Mouse (Mus musculus) stomach, postnatal 0 days (tissue): Measurements from ENCODE around the gene Xrcc4.

Experiments
- CTCF ChIP-seq: IDR thresholded peaks from 2 replicates; pipeline ENCODE4 v1.5.1; 2016; ENCODE audit warnings: antibody characterized with exemption, low read depth, mild to moderate bottlenecking, moderate library complexity
- EP300 ChIP-seq: optimal IDR thresholded peaks from 2 replicates; pipeline ENCODE3; 2016; ENCODE audit warnings: antibody characterized with exemption

- no peak for TF ChIP-seq CTCF
- TF ChIP-seq EP300, result no peak
Measured at GRCm38 (mm10) chr13:89878832-89879468, 210.5 kb downstream of the Xrcc4 start.
